Mouse (Mus musculus): Measurements from ENCODE around the gene Pxylp1.

GRCm38 (mm10) chr9:96833606-96834005 is 58.9 kb downstream of the Pxylp1 start:
- TF ChIP-seq CTCF (IDR thresholded peaks at IDR 0.05; ENCODE audit: extremely low read depth, insufficient read depth, low read length): no peak
- no peak for TF ChIP-seq POLR2A (IDR thresholded peaks at IDR 0.05; ENCODE audit: extremely low read depth, insufficient read depth, low read length)
